In the genomic region with DNA sequence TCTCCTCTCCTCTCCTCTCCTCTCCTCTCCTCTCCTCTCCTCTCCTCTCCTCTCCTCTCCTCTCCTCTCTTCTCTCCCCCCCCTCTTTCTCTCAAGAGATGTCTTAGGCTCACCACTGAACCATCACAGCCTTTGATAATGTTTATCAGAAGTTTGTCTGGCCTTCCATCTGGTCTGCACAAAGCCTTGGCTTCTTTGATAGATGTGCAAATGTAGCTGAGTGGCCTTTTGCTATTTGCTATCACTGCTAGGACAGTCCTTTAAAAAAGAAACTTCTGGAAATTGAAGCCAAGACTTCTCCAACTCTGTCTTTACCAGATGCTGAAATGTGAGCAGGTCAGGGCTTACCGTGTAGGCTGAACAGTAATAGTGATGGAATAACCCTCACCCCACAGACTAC, we compare ENCODE assay signal across 1 mouse cellular context.
A peak's percentile ranks its signal among the peaks of the same experiment; 100 is the strongest.
TF ChIP-seq lines count a peak whose summit lies in the region.

No protein-coding gene starts in this region.

TF ChIP-seq in MEL, 35 proteins besides CTCF, POLR2A, EP300 and RAD21 (continued from another document):
- TF ChIP-seq POLR2AphosphoS5 (IDR thresholded peaks at IDR 0.05; ENCODE audit: borderline replicate concordance, low read depth, low read length) = no peak
- TF ChIP-seq E2F4 (IDR thresholded peaks at IDR 0.05; ENCODE audit: borderline replicate concordance, low read depth, low read length) = no peak
- TF ChIP-seq MAZ (IDR thresholded peaks at IDR 0.05; ENCODE audit: low read depth, low read length) = peak; percentile 49; the same call in 1 of the 2 replicates
- no peak for TF ChIP-seq MAFK (IDR thresholded peaks at IDR 0.05; ENCODE audit: borderline replicate concordance, low read depth, low read length)
- no peak for TF ChIP-seq CHD1 (IDR thresholded peaks at IDR 0.05; ENCODE audit: low read depth, low read length)
- TF ChIP-seq TBP (IDR thresholded peaks at IDR 0.05; ENCODE audit: low read depth, low read length) = no peak
- TF ChIP-seq UBTF (IDR thresholded peaks at IDR 0.05; ENCODE audit: borderline replicate concordance, insufficient read depth, low read depth, low read length) = no peak
- TF ChIP-seq ELF1 (IDR thresholded peaks at IDR 0.05; ENCODE audit: low read depth, low read length) = no peak
- peak; percentile 48; the same call in 1 of the 2 replicates for TF ChIP-seq HCFC1 (IDR thresholded peaks at IDR 0.05; ENCODE audit: low read depth, low read length)
- TF ChIP-seq USF2 (IDR thresholded peaks at IDR 0.05; ENCODE audit: borderline replicate concordance in 1 of 2, insufficient read depth in 1 of 2, low read depth in 1 of 2, low read length in 2 of 2) = no peak
- TF ChIP-seq ZMIZ1 (IDR thresholded peaks at IDR 0.05; ENCODE audit: low read depth, low read length) = 0 out of 2 replicates have a peak, but pooled peaks have one; percentile 57
- no peak for TF ChIP-seq JUND (IDR thresholded peaks at IDR 0.05; ENCODE audit: low read depth, low read length)
- no peak for TF ChIP-seq GABPA (IDR thresholded peaks at IDR 0.05; ENCODE audit: low read depth, low read length)
- no peak for TF ChIP-seq NRF1 (IDR thresholded peaks at IDR 0.05; ENCODE audit: insufficient read depth, low read depth, low read length, poor library complexity, severe bottlenecking)
- TF ChIP-seq ZC3H11A (IDR thresholded peaks at IDR 0.05; ENCODE audit: low read depth, low read length) = no peak
- peak; percentile 96 for TF ChIP-seq TCF12 (IDR thresholded peaks at IDR 0.05; ENCODE audit: low read depth, low read length)
- no peak for TF ChIP-seq MEF2A (IDR thresholded peaks at IDR 0.05; ENCODE audit: extremely low read depth, insufficient replicate concordance, low read depth, low read length, poor library complexity, severe bottlenecking)
- no peak for TF ChIP-seq ZNF384 (IDR thresholded peaks at IDR 0.05; ENCODE audit: low read depth, low read length)
- no peak for TF ChIP-seq SMC3 (IDR thresholded peaks at IDR 0.05; ENCODE audit: low read depth, low read length)
- TF ChIP-seq USF1 (IDR thresholded peaks at IDR 0.05; ENCODE audit: low read depth, low read length) = no peak
